Mouse (Mus musculus): ENCODE measurements around the gene Sfxn5. TPM values are rescaled to one million over a fixed set of nuclear protein-coding genes. Genes with fewer than 3 reads are reported as not detected.

Sfxn5 gene
- polyA plus RNA-seq, 1 experiment: 3.5 TPM

- no peak for DNase-seq (ENCODE audit: low read depth in 1 of 2, low spot score in 2 of 2)
- H3K27me3 ChIP-seq (ENCODE audit: control insufficient read depth, insufficient read depth, low read length): no peaks in the 10 kb centered on the region
- no peak overlapping the region for H3K27ac ChIP-seq (ENCODE audit: insufficient read depth, low read length)
- H3K4me3 ChIP-seq (ENCODE audit: extremely low read depth, insufficient read depth, insufficient read length): no peak overlapping the region
- TF ChIP-seq CTCF (IDR thresholded peaks at IDR 0.05; ENCODE audit: extremely low read depth, insufficient read depth, insufficient read length, insufficient replicate concordance) (no peak), POLR2A (IDR thresholded peaks at IDR 0.05; ENCODE audit: low read depth, low read length) (no peak)
- H3K4me1 ChIP-seq (ENCODE audit: control insufficient read depth, insufficient read depth, insufficient read length): no peaks in the 10 kb centered on the region
- no peaks in the 10 kb centered on the region for H3K36me3 ChIP-seq (ENCODE audit: control insufficient read depth, insufficient read depth, low read length)
- 80% methylated on average over 6 of the region's 6 CpGs for WGBS
Observed at GRCm38 (mm10) chr6:85231469-85231868, 101.8 kb downstream of the Sfxn5 start.

- no peaks in the 10 kb centered on the region for H3K27me3 ChIP-seq (ENCODE audit: control insufficient read depth, insufficient read depth, low read length)
- no peaks in the 10 kb centered on the region for H3K4me1 ChIP-seq (ENCODE audit: control insufficient read depth, insufficient read depth, insufficient read length)
- no peak overlapping the region for H3K27ac ChIP-seq (ENCODE audit: insufficient read depth, low read length)
- no peak for DNase-seq (ENCODE audit: low read depth in 1 of 2, low spot score in 2 of 2)
- H3K4me3 ChIP-seq (ENCODE audit: extremely low read depth, insufficient read depth, insufficient read length): no peak overlapping the region
- WGBS: 72% methylated on average over 3 of the region's 3 CpGs
- no peak for TF ChIP-seq CTCF (IDR thresholded peaks at IDR 0.05; ENCODE audit: extremely low read depth, insufficient read depth, insufficient read length, insufficient replicate concordance)
- TF ChIP-seq POLR2A (IDR thresholded peaks at IDR 0.05; ENCODE audit: low read depth, low read length): no peak
- no peaks in the 10 kb centered on the region for H3K36me3 ChIP-seq (ENCODE audit: control insufficient read depth, insufficient read depth, low read length)
Observed at GRCm38 (mm10) chr6:85230762-85231161, 102.5 kb downstream of the Sfxn5 start.

- Histone ChIP-seq H3K27me3 (ENCODE audit: control insufficient read depth, insufficient read depth, low read length) (no peaks in the 10 kb centered on the region), H3K4me1 (ENCODE audit: control insufficient read depth, insufficient read depth, insufficient read length) (no peaks in the 10 kb centered on the region), H3K36me3 (ENCODE audit: control insufficient read depth, insufficient read depth, low read length) (no peaks in the 10 kb centered on the region), H3K27ac (ENCODE audit: insufficient read depth, low read length) (no peak overlapping the region), H3K4me3 (ENCODE audit: extremely low read depth, insufficient read depth, insufficient read length) (no peak overlapping the region)
- TF ChIP-seq POLR2A (IDR thresholded peaks at IDR 0.05; ENCODE audit: low read depth, low read length) (no peak), CTCF (IDR thresholded peaks at IDR 0.05; ENCODE audit: extremely low read depth, insufficient read depth, insufficient read length, insufficient replicate concordance) (no peak)
- 88% methylated on average over 2 of the region's 2 CpGs for WGBS
- no peak for DNase-seq (ENCODE audit: low read depth in 1 of 2, low spot score in 2 of 2)
Observed at GRCm38 (mm10) chr6:85227520-85227919, 105.7 kb downstream of the Sfxn5 start.

GRCm38 (mm10) chr6:85226570-85226969 lies 106.7 kb downstream of the Sfxn5 start:
- Histone ChIP-seq H3K4me1 (ENCODE audit: control insufficient read depth, insufficient read depth, insufficient read length) (no peaks in the 10 kb centered on the region), H3K27ac (ENCODE audit: insufficient read depth, low read length) (no peak overlapping the region), H3K36me3 (ENCODE audit: control insufficient read depth, insufficient read depth, low read length) (no peaks in the 10 kb centered on the region), H3K4me3 (ENCODE audit: extremely low read depth, insufficient read depth, insufficient read length) (no peak overlapping the region), H3K27me3 (ENCODE audit: control insufficient read depth, insufficient read depth, low read length) (no peaks in the 10 kb centered on the region)
- TF ChIP-seq CTCF (IDR thresholded peaks at IDR 0.05; ENCODE audit: extremely low read depth, insufficient read depth, insufficient read length, insufficient replicate concordance) (no peak), POLR2A (IDR thresholded peaks at IDR 0.05; ENCODE audit: low read depth, low read length) (no peak)
- DNase-seq (ENCODE audit: low read depth in 1 of 2, low spot score in 2 of 2): no peak
- 88% methylated on average over 9 of the region's 9 CpGs for WGBS

- Histone ChIP-seq H3K4me3 (ENCODE audit: extremely low read depth, insufficient read depth, insufficient read length) (no peak overlapping the region), H3K4me1 (ENCODE audit: control insufficient read depth, insufficient read depth, insufficient read length) (no peaks in the 10 kb centered on the region), H3K27me3 (ENCODE audit: control insufficient read depth, insufficient read depth, low read length) (no peaks in the 10 kb centered on the region), H3K27ac (ENCODE audit: insufficient read depth, low read length) (no peak overlapping the region), H3K36me3 (ENCODE audit: control insufficient read depth, insufficient read depth, low read length) (no peaks in the 10 kb centered on the region)
- no peak for DNase-seq (ENCODE audit: low read depth in 1 of 2, low spot score in 2 of 2)
- TF ChIP-seq CTCF (IDR thresholded peaks at IDR 0.05; ENCODE audit: extremely low read depth, insufficient read depth, insufficient read length, insufficient replicate concordance) (no peak), POLR2A (IDR thresholded peaks at IDR 0.05; ENCODE audit: low read depth, low read length) (no peak)
- 87% methylated on average over 15 of the region's 15 CpGs for WGBS
Observed at GRCm38 (mm10) chr6:85224442-85224891, 108.8 kb downstream of the Sfxn5 start.

GRCm38 (mm10) chr6:85223498-85224150 lies 109.6 kb downstream of the Sfxn5 start:
- WGBS: 84% methylated on average over 14 of the region's 14 CpGs
- Histone ChIP-seq H3K27ac (ENCODE audit: insufficient read depth, low read length) (no peak overlapping the region), H3K27me3 (ENCODE audit: control insufficient read depth, insufficient read depth, low read length) (no peaks in the 10 kb centered on the region), H3K4me3 (ENCODE audit: extremely low read depth, insufficient read depth, insufficient read length) (no peak overlapping the region), H3K4me1 (ENCODE audit: control insufficient read depth, insufficient read depth, insufficient read length) (no peaks in the 10 kb centered on the region), H3K36me3 (ENCODE audit: control insufficient read depth, insufficient read depth, low read length) (no peaks in the 10 kb centered on the region)
- no peak for TF ChIP-seq POLR2A (IDR thresholded peaks at IDR 0.05; ENCODE audit: low read depth, low read length)
- no peak for TF ChIP-seq CTCF (IDR thresholded peaks at IDR 0.05; ENCODE audit: extremely low read depth, insufficient read depth, insufficient read length, insufficient replicate concordance)
- no peak for DNase-seq (ENCODE audit: low read depth in 1 of 2, low spot score in 2 of 2)

- 83% methylated on average over 10 of the region's 10 CpGs for WGBS
- no peaks in the 10 kb centered on the region for H3K36me3 ChIP-seq (ENCODE audit: control insufficient read depth, insufficient read depth, low read length)
- no peaks in the 10 kb centered on the region for H3K27me3 ChIP-seq (ENCODE audit: control insufficient read depth, insufficient read depth, low read length)
- no peak overlapping the region for H3K4me3 ChIP-seq (ENCODE audit: extremely low read depth, insufficient read depth, insufficient read length)
- H3K27ac ChIP-seq (ENCODE audit: insufficient read depth, low read length): no peak overlapping the region
- DNase-seq (ENCODE audit: low read depth in 1 of 2, low spot score in 2 of 2): no peak
- H3K4me1 ChIP-seq (ENCODE audit: control insufficient read depth, insufficient read depth, insufficient read length): no peaks in the 10 kb centered on the region
- TF ChIP-seq POLR2A (IDR thresholded peaks at IDR 0.05; ENCODE audit: low read depth, low read length) (no peak), CTCF (IDR thresholded peaks at IDR 0.05; ENCODE audit: extremely low read depth, insufficient read depth, insufficient read length, insufficient replicate concordance) (no peak)
Observed at GRCm38 (mm10) chr6:85222551-85222950, 110.7 kb downstream of the Sfxn5 start.

All from spleen, adult 2 months (tissue).